Mouse (Mus musculus): ENCODE results near the gene Cic. TPM values are rescaled to one million over a fixed set of nuclear protein-coding genes. Genes with fewer than 3 reads are reported as not detected.

Gene Cic
- polyA plus RNA-seq, 1 experiment from 2014 or later, result 8.9 TPM

DNA sequence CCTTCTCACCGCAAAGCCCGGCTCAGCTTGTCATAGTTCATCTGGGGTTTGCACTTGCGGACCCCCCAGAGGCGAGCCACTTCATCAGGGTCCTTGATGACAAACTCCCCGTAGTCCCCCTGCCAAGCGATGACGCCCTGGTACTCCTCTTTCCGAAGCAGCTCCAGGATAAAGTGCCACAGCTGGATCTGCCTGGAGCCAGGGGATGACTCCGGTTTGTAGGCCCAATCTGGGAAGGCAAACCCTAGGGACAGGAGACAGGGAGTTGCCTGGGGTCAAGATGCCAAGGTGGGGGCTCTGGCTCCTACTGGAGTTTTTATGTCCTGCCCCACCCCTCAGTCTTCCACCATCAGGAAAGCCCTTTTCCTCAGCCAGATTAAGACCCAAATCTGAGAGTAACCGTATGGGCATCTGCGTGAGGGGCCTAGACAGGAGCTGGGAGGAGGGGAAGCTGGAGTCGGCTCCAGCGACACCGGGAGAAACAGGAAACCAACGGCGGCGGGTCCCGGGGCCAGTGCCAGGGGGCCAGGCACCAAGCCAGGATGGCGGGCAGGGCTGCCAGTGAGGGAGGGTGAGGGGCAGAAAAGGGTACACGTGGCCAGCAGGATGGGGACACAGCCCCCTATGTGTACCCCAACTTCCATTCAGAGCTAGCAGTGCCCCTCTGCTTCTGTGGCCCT, 21.3 kb upstream of the Cic start:
- Histone ChIP-seq H3K36me3 (replicated peaks) (peaks cover 37% of the 10 kb centered on the region), H3K4me1 (replicated peaks) (peaks cover 57% of the 10 kb centered on the region), H3K27ac (replicated peaks) (peak overlapping the region; percentile 14; the same call in 1 of the 2 replicates), H3K9ac (no peak overlapping the region), H3K27me3 (peaks cover 6% of the 10 kb centered on the region; the same call in 1 of the 2 replicates), H3K9me3 (replicated peaks) (no peaks in the 10 kb centered on the region), H3K4me2 (peak overlapping the region; percentile 99; the same call in 1 of the 2 replicates), H3K4me3 (replicated peaks) (no peak overlapping the region)
- WGBS (ENCODE audit: insufficient replicate concordance), result 58% methylated on average over 20 of the region's 20 CpGs
- ATAC-seq (ENCODE audit: insufficient read depth), result no peak

DNA sequence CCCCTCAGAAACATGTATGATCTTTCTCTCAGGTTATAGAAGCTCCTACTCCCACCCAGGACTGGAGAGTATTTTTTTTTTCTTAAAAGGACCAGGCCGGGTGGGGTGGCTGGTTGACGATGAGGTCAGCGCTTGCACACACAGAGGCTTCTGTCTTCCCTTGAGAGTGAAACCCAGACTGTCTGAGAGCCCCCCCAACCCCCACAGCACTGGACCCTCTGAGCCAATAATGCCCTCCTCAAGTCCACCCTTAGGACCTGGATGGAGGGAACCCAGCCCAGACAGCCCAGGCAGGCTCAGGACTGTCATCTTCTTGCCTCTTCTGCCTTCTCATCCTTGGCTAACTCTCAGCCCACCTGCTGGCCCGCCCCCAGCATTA, 20.8 kb upstream of the Cic start:
- H3K4me1 ChIP-seq (replicated peaks), result peaks cover 63% of the 10 kb centered on the region
- peak overlapping the region; percentile 99 for H3K4me2 ChIP-seq
- peaks cover 37% of the 10 kb centered on the region for H3K36me3 ChIP-seq (replicated peaks)
- H3K4me3 ChIP-seq (replicated peaks), result no peak overlapping the region
- H3K27ac ChIP-seq (replicated peaks), result no peak overlapping the region
- WGBS (ENCODE audit: insufficient replicate concordance), result 44% methylated on average over 4 of the region's 4 CpGs
- no peaks in the 10 kb centered on the region for H3K9me3 ChIP-seq (replicated peaks)
- no peak for ATAC-seq (ENCODE audit: insufficient read depth)
- no peak overlapping the region for H3K9ac ChIP-seq
- peaks cover 6% of the 10 kb centered on the region; the same call in 1 of the 2 replicates for H3K27me3 ChIP-seq

DNA sequence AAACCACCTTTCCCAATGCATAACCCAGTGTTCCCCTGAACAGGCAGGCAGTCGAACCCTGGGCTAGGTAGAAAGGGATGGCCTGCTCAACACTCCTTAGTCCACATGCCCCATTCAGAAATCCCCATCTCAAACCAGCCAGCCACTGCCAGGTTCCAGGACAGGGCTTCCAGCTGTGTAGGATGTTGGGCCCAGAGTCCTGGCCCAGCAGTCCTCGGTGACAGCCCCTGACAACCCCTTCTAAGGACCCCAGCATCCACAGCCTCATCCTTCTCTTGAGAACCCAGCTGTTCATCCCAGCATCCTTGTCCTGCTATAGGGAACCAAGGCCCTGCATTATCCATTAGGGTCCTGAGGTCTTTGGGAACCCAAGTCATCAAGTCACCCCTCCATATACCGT, 20.0 kb upstream of the Cic start:
- no peaks in the 10 kb centered on the region for H3K9me3 ChIP-seq (replicated peaks)
- H3K4me2 ChIP-seq, result peak overlapping the region; percentile 99
- H3K27me3 ChIP-seq, result peaks cover 10% of the 10 kb centered on the region; the same call in 1 of the 2 replicates
- peaks cover 66% of the 10 kb centered on the region for H3K4me1 ChIP-seq (replicated peaks)
- H3K9ac ChIP-seq, result peak overlapping the region; percentile 79; the same call in 1 of the 2 replicates
- no peak for ATAC-seq (ENCODE audit: insufficient read depth)
- H3K4me3 ChIP-seq (replicated peaks), result peak overlapping the region; percentile 78
- 20% methylated on average over 3 of the region's 3 CpGs for WGBS (ENCODE audit: insufficient replicate concordance)
- H3K36me3 ChIP-seq (replicated peaks), result peaks cover 32% of the 10 kb centered on the region
- H3K27ac ChIP-seq (replicated peaks), result peak overlapping the region; percentile 84; the same call in 1 of the 2 replicates

DNA sequence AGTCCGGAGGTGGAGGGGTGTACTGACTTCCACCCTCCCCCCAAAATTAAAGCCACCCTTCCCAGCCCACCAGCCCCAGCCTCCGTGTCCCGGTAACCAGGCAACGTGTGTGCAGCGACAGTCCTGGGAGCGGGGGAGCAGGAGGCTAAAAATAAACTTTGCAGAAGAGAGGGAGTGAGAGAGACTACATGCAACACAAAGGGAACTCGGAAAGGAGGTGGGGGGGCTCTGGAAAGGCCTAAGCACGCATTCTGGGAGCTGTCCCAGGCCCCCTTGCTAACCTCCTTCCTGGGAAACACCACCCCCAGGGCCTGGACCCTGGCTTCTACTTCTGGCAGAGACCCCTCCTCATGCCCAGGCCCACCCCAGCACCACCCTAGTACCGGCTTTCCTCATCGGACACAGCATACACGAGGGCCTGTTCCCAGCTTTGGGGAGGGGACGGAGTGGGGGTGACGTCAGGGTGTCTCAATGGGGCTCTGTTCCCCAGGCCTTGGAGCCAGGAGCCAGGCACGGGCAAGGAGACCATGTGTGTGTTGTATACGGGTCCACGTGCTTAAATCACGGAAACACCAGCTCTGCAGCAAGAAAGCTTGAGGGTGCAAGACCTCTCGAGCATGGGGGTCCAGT, 19.4 kb upstream of the Cic start:
- H3K27ac ChIP-seq (replicated peaks), result peak overlapping the region; percentile 84
- H3K4me3 ChIP-seq (replicated peaks), result peak overlapping the region; percentile 78
- ATAC-seq (ENCODE audit: insufficient read depth), result no peak
- peaks cover 66% of the 10 kb centered on the region for H3K4me1 ChIP-seq (replicated peaks)
- peaks cover 26% of the 10 kb centered on the region for H3K36me3 ChIP-seq (replicated peaks)
- WGBS (ENCODE audit: insufficient replicate concordance), result 4% methylated on average over 18 of the region's 18 CpGs
- H3K9ac ChIP-seq, result peak overlapping the region; percentile 79; the same call in 1 of the 2 replicates
- peak overlapping the region; percentile 99 for H3K4me2 ChIP-seq
- peaks cover 10% of the 10 kb centered on the region; the same call in 1 of the 2 replicates for H3K27me3 ChIP-seq
- no peaks in the 10 kb centered on the region for H3K9me3 ChIP-seq (replicated peaks)

DNA sequence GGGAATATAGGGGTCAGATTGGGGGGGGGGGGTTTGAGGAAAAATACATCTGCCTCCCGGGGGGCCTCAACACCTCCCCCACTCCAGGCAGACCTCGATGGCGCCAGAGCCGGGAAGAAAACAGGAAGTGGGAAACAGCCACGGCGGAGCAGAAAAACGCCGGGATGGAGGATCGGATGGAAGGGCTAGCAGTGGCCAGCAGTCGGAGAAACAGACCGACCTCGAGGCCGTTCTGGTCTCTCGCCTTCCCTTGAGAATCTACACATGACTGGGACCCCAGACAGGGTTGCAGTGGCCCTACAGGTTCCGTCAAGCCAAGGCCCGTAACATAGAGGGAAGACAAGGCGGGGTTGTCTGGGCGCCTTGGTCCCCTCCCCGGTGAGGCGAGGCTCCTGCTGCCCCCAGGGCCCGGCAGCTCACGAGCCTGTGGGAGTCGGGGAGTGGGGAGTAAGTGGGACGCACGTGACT, 18.6 kb upstream of the Cic start:
- H3K27ac ChIP-seq (replicated peaks), result peak overlapping the region; percentile 84
- WGBS (ENCODE audit: insufficient replicate concordance), result under 1% methylated on average over 25 of the region's 25 CpGs
- peak overlapping the region; percentile 99 for H3K4me2 ChIP-seq
- peak overlapping the region; percentile 79 for H3K9ac ChIP-seq
- H3K4me3 ChIP-seq (replicated peaks), result peak overlapping the region; percentile 78
- peaks cover 66% of the 10 kb centered on the region for H3K4me1 ChIP-seq (replicated peaks)
- H3K27me3 ChIP-seq, result peaks cover 10% of the 10 kb centered on the region; the same call in 1 of the 2 replicates
- H3K9me3 ChIP-seq (replicated peaks), result no peaks in the 10 kb centered on the region
- peak; percentile 2; the same call in 1 of the 2 replicates for ATAC-seq (ENCODE audit: insufficient read depth)
- H3K36me3 ChIP-seq (replicated peaks), result peaks cover 21% of the 10 kb centered on the region

DNA sequence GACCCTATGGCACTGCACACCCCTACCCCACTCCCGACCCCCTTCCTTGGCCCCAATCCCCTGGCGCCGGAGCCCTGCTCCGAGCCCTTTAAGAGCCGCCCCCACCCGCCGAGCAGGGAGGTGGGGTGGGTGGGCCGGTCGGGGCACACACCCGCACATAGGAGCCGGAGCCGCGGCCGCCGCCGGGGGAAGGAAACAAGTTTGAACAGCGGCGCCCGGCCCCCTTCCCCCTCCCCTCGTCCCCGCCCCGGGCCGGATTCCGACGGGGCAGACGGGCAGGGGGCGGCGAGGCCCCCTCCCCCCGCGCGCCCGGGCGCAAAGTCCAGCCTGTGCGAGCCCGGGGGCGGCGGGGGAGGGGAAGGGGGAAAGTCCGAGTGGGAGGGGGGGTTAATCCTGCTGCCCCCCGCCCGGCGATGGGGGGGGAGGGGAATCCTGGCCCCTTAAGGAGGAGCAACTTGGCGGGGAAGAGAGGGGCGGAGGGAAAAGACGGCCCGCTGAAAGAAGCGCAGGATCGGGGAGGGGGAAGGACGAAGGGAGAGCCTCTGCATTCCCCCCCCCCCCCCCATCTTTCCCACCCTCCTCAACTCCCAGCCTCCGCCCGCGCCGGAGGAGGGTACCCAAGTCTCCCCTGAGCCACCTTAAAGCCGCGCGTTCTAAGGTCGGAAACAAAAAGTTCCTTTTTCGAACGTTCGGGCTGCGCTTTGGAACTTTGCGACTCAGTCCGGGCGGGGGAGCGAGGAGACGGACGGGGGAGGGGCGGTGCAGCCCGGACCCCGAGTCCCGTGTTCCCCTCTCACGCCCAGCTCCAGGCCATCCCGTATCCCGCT, 18.0 kb upstream of the Cic start:
- peaks cover 14% of the 10 kb centered on the region; the same call in 1 of the 2 replicates for H3K27me3 ChIP-seq
- H3K9me3 ChIP-seq (replicated peaks), result no peaks in the 10 kb centered on the region
- peaks cover 66% of the 10 kb centered on the region for H3K4me1 ChIP-seq (replicated peaks)
- H3K4me3 ChIP-seq (replicated peaks), result peak overlapping the region; percentile 78
- peak; percentile 28 for ATAC-seq (ENCODE audit: insufficient read depth)
- peak overlapping the region; percentile 79 for H3K9ac ChIP-seq
- under 1% methylated on average over 51 of the region's 73 CpGs for WGBS (ENCODE audit: insufficient replicate concordance)
- peak overlapping the region; percentile 84 for H3K27ac ChIP-seq (replicated peaks)
- peak overlapping the region; percentile 99 for H3K4me2 ChIP-seq
- peaks cover 16% of the 10 kb centered on the region for H3K36me3 ChIP-seq (replicated peaks)

DNA sequence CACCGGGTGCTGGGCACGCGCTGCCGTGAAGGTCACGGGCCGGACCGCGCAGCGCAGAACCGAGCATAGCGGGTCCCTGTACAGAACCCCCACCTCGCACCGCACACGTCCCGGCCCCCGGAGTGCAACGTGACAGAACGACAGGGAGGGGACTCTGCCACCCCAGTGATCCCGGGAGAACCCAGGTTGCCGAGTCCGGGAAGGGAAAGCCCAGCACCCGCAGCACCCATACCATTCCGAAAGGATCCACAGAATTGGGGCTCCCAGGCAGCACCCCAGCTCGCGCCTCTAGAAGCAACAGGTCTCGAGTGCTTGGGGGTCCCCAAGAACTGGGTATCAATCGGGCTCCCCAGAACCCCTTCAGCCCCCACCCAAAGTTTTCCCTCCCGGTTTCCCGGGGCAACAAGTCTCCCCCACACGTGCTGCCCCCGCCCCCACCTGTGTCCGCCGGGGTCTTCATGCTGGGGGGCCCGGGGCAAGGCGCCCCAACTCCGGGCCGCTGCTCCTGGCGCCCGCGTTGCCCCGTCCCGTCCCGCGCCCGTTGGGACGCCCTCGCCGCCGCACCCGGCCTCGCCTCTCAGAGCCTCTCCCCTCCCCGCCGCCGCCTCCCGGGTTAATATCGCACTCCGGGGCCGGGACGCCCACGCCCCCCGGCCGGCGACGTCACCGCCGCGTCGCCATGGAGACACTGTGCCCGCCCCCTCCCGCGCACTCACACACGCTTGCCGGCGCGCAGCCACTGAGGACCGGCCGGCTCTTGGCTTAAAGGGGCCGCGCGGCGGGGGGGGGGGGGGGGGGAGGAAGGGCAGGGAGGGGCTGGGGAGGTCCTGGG, 17.1 kb upstream of the Cic start, which contains the start of gene Erf:
TSS of gene Erf (minus strand) at position 621 of the 832 bp plus-strand sequence.
- Histone ChIP-seq H3K4me3 (replicated peaks) (peak within 1 kb of the TSS; percentile 78), H3K27me3 (peaks cover 17% of the 10 kb centered on the region; the same call in 1 of the 2 replicates), H3K36me3 (replicated peaks) (peaks cover 8% of the 10 kb centered on the region), H3K9me3 (replicated peaks) (no peaks in the 10 kb centered on the region), H3K27ac (replicated peaks) (peak within 1 kb of the TSS; percentile 84), H3K4me1 (replicated peaks) (peaks cover 63% of the 10 kb centered on the region), H3K9ac (peak within 1 kb of the TSS; percentile 79), H3K4me2 (peak within 1 kb of the TSS; percentile 99)
- ATAC-seq (ENCODE audit: insufficient read depth), result peak; percentile 75
- WGBS (ENCODE audit: insufficient replicate concordance), result under 1% methylated on average over 73 of the region's 81 CpGs

DNA sequence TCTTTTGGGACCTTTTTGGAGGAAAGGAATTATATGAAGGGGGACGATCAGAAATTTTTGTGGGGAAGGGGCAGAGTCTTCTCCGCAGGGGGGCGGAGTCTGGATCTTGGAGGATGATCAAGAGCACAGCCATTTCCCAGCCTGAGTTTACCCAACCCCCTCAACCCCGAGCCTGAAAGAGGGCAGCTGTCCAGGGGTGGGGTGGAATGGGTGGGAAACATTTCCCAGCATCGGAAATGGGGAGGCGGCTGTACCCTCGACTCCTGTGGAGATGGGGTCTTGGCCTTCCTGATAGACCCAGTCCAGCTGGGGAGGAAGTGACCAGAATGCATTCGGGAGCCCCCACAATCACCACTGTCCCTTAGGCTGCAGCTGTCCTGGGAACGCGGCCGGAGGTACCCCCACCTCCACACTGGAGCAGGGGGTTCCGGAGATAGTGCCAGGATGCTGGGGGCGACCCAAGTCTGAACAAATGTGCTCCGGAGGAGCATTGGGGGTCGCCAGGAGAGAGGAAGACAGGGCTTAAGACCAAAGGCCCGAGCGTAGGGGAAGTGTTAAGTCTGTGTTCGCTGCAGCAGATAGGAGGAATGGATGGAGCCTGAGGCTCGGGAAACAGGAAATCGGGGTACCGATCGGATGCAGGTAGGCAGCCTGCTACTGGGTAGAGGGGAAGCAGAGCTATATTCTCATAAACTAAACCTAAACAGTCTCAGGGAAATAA, 16.3 kb upstream of the Cic start:
- peak overlapping the region; percentile 99 for H3K4me2 ChIP-seq
- H3K4me3 ChIP-seq (replicated peaks), result peak overlapping the region; percentile 78
- WGBS (ENCODE audit: insufficient replicate concordance), result 9% methylated on average over 22 of the region's 22 CpGs
- peaks cover 17% of the 10 kb centered on the region; the same call in 1 of the 2 replicates for H3K27me3 ChIP-seq
- peak overlapping the region; percentile 84 for H3K27ac ChIP-seq (replicated peaks)
- H3K9me3 ChIP-seq (replicated peaks), result no peaks in the 10 kb centered on the region
- no peaks in the 10 kb centered on the region for H3K36me3 ChIP-seq (replicated peaks)
- ATAC-seq (ENCODE audit: insufficient read depth), result no peak
- peak overlapping the region; percentile 79; the same call in 1 of the 2 replicates for H3K9ac ChIP-seq
- peaks cover 58% of the 10 kb centered on the region for H3K4me1 ChIP-seq (replicated peaks)

DNA sequence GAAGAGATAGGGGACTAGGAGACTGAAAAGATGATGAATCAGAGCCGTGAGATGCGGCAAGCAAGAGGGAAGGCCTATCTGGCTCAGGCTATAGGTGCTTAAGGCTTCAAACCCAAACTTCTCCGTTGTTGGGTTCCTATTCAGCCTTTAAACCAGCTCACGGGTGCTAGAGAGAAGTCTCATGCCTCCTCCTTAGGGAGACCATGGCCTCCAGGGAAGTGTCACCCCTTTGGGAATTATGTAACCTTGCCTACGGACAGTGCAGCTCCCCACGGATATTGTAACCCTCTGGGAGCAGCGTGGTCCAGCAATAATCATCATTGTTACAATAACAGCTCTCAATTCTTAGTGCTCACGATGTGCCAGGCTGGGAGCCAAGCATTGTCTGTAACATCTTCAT, 15.7 kb upstream of the Cic start:
- ATAC-seq (ENCODE audit: insufficient read depth), result no peak
- peak overlapping the region; percentile 78; the same call in 1 of the 2 replicates for H3K4me3 ChIP-seq (replicated peaks)
- H3K9me3 ChIP-seq (replicated peaks), result no peaks in the 10 kb centered on the region
- peak overlapping the region; percentile 99 for H3K4me2 ChIP-seq
- peak overlapping the region; percentile 84 for H3K27ac ChIP-seq (replicated peaks)
- H3K4me1 ChIP-seq (replicated peaks), result peaks cover 52% of the 10 kb centered on the region
- H3K27me3 ChIP-seq, result peaks cover 17% of the 10 kb centered on the region; the same call in 1 of the 2 replicates
- WGBS (ENCODE audit: insufficient replicate concordance), result 35% methylated on average over 8 of the region's 8 CpGs
- 0 out of 2 replicates have a peak overlapping the region, but pooled peaks have one; percentile 79 for H3K9ac ChIP-seq
- no peaks in the 10 kb centered on the region for H3K36me3 ChIP-seq (replicated peaks)

Data from liver, embryonic 15.5 days (tissue).